Mouse (Mus musculus): ENCODE measurements at regions not wholly inside any gene's neighbourhood (a gene's known extent, or its start where the extent isn't known, plus 50 kb on each side); places are given as distances from the start of the nearest gene placed in this dataset.

DNA sequence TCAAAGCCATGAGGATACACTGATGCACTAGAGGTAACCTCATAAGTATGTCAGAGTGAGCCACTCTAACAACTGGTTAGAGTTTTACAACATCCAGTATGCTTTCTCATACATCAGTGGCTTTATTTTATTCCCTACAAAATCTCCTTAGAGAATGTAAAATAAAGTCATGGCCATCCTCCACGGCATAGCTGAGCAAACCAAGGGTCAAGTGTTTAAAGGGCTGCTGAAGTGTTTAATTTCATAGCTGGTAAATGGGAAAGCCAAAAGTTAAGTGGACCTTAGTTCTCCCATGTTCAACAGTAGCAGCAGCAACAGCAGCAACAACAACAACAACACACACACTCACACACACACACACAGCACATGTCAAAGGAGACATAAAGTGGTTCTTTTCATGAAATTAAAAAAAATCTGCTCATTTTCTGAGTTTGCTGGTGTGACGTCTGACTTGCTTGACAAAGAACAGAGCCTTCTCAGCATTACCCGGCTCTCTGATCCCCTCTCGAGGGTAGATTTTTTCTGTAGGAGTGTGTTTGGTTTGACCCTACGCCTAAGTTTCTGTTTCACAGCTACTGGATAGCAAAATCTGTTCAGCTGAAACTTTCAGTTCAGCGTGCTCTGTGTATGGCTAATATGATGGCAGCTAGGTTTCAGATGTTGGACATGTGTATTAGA is 693.3 kb downstream of the Ttll7 start:
- CTCF ChIA-PET = no interaction called here

DNA sequence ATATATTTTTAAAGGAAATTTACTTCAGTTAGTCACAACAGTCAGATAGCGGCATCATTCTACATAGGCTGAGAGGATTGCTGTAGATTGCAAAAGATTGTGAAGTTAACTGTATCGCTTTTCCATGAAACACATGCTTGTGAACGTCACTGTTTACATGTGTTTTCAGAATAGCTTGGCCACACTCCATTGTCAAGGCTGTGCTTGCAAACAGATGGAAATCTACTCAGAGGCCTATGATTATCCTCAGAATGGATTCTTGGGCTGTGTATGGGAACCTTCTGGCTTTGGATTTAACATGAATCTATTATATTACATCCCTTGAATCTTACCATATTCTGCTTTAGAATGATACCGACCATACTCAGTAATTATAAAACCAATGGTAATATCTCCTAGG is 690.1 kb downstream of the Ttll7 start:
- CTCF ChIA-PET = no interaction called here

DNA sequence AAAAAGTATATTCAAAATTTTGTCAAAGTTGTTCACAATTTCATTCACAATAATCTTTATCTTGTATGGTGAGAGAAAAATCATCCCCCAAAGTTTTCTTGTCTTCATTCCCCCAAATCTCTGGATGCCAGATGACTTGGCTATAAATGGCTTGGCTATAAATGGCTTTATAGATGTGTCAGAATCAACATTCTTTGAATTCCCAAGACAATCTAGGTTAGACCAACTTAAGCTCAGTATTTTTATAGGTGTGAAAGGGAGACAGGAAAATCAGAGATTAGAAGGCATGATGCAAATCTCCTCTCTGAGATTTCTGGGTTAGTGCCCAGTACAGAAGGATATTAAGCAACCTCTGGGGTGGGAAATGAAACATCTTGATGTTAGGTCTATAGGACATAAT is 685.4 kb downstream of the Ttll7 start:
- CTCF ChIA-PET = no interaction called here

DNA sequence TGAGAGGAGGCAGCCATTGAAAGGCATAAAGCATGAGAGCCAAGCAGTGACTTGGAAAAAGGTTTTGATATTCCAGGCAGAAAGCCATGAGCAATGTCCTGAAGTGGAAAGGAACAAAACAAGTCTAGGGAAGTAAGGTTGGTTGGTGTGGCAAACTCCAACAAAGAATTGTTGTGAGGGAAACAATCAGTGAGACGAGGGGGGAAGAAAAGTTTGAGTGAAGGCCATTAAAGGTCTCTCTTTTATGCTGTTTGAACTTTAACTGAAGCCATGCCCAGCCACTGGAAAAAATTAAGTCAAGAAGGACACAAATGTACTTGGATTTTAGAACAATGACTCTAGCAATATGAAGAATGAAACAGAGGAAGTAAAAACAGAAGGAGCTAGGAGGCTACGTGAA is 680.0 kb downstream of the Ttll7 start:
- CTCF ChIA-PET = no interaction called here

DNA sequence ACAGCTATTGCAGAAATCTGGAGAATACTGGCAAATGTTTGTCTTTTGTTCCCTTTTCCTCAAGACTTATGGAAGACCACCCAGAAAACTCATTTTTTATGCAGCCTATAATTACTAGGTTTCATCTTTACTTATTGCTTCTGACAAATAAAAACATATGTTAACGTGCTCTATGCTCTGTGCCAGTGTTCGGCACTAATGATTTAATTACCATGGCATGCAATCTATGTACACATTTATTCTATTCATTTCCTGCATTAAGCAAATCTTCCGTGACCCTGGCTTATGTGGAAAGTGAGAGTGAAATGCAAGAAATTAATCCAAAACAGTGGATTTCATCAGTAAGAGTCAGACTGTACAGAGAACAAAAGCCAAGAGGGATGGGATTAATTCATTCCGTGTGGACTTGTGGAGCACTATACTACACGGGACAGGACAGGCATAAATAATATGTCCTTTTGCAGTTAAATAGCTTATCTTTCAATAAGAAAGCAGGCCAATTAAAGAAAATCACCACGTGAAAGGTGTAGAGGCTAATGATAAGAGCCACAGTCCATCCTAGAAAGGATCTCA is 679.5 kb downstream of the Ttll7 start:
- CTCF ChIA-PET = no interaction called here
